Mouse (Mus musculus) heart, adult 2 months (tissue): ENCODE data around the gene Slit1. TPM values are rescaled to one million over a fixed set of nuclear protein-coding genes. Genes with fewer than 3 reads are reported as not detected.

Experiments used
- DNase-seq, 2 experiments: peaks; one replicate each; pipeline ENCODE4 v3.0.0; 2021
- H3K27ac ChIP-seq: fragments of 200-600 bp; 2 replicates; pipeline ENCODE4 v1.8.1; 2022
- H3K27me3 ChIP-seq: fragments of 200-500 bp; 2 replicates; pipeline ENCODE4 v1.6.1; 2012; ENCODE audit warnings: mild to moderate bottlenecking, low read length, inconsistent platforms, mixed read lengths; ENCODE audit not compliant: control insufficient read depth, insufficient read depth
- H3K36me3 ChIP-seq: fragments of 200-500 bp; 2 replicates; pipeline ENCODE4 v1.6.1; 2012; ENCODE audit warnings: low read length, inconsistent platforms; ENCODE audit not compliant: control insufficient read depth, insufficient read depth
- H3K4me1 ChIP-seq: fragments of 200-500 bp; 2 replicates; pipeline ENCODE4 v1.6.1; 2011; ENCODE audit warnings: low read length; ENCODE audit not compliant: control insufficient read depth, insufficient read depth
- H3K4me3 ChIP-seq: fragments of 200-600 bp; 2 replicates; pipeline ENCODE4 v1.8.1; 2022
- H3K79me2 ChIP-seq: fragments of 200-500 bp; replicated peaks from 2 replicates; pipeline ENCODE4 v1.6.1; 2012; ENCODE audit warnings: mild to moderate bottlenecking, inconsistent platforms, low read length, moderate library complexity, mixed read lengths; ENCODE audit not compliant: control insufficient read depth, insufficient read depth
- H3K9ac ChIP-seq: fragments of 200-500 bp; 2 replicates; pipeline ENCODE4 v1.6.1; 2012; ENCODE audit warnings: low read depth, mild to moderate bottlenecking, control low read depth, inconsistent platforms, low read length, mixed read lengths
- CTCF ChIP-seq: fragments of 200-600 bp; IDR thresholded peaks from 2 replicates; pipeline ENCODE4 v1.8.1; 2022; ENCODE audit warnings: antibody characterized with exemption, mild to moderate bottlenecking, moderate library complexity
- EP300 ChIP-seq: fragments of 200-500 bp; IDR thresholded peaks from 2 replicates; pipeline ENCODE4 v1.6.1; 2011; ENCODE audit warnings: low read depth, low read length, control low read depth; ENCODE audit not compliant: insufficient read depth
- POLR2A ChIP-seq: fragments of 200-500 bp; IDR thresholded peaks from 2 replicates; pipeline ENCODE4 v1.6.1; 2011; ENCODE audit warnings: mild to moderate bottlenecking, low read depth, low read length, control low read depth; ENCODE audit not compliant: insufficient read depth
- WGBS: fragments of 180-500 bp; shearing (Covaris S2); methylation state at CpG from one replicate; pipeline ENCODE4 v1.1.7; 2018; 5-methylcytosine and 5-hydroxymethylcytosine counted together
- intact Hi-C: fragments of 180-260 bp; cut with DNase I; formaldehyde crosslinking; loops from one replicate; pipeline ENCODE4 v1.15.1; 2025
- polyA plus RNA-seq: library from polyadenylated mRNA; depleted of rRNA; stranded (reverse); fragments of >200 nt; gene quantifications from 2 replicates; pipeline ENCODE4 v1.2.3, GENCODE M21; 2012
- total RNA-seq, 2 experiments: library from RNA; stranded (reverse); gene quantifications; 2 replicates each; pipeline ENCODE4 v1.2.3; 2021

Gene Slit1
- total and polyA plus RNA-seq, 3 experiments, result 0.05 to 0.07 (median 0.06) TPM

DNA sequence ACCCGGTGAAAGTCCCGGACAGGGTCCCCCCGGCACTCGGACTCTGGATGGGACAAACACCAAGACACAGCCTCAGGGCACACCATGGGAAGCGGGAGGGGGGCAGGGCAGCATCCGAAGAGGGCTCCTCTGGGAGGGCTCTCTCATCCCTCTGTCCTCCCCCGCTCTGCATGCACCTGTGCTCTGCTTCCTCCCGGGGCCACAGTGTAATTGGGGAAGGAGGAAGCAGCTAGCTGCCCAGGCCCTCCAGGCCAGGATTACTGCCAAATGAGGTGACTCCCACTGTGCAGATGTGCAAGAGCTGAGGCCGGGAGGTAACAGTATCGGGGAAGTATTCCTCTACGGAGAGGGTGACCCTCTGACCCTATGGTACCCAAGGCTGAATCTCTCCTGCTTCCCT lies 142.8 kb downstream of the Slit1 start:
- WGBS, result 48% methylated on average over 11 of the region's 11 CpGs
- intact Hi-C loops, result no loop called here
- H3K9ac ChIP-seq, result no peak overlapping the region
- TF ChIP-seq POLR2A (no peak), CTCF (no peak), EP300 (no peak)
- no peaks in the 10 kb centered on the region for H3K27me3 ChIP-seq
- no peak overlapping the region for H3K27ac ChIP-seq
- no peaks in the 10 kb centered on the region for H3K36me3 ChIP-seq
- no peaks in the 10 kb centered on the region for H3K79me2 ChIP-seq
- H3K4me3 ChIP-seq, result no peak overlapping the region
- no peak for DNase-seq
- peaks cover 5% of the 10 kb centered on the region for H3K4me1 ChIP-seq

GRCm38 (mm10) chr19:41597170-41597894 lies 146.1 kb downstream of the Slit1 start:
- peak; percentile 43 to 68 for DNase-seq
- Histone ChIP-seq H3K9ac (no peak overlapping the region), H3K27me3 (no peaks in the 10 kb centered on the region), H3K79me2 (no peaks in the 10 kb centered on the region), H3K27ac (no peak overlapping the region), H3K4me1 (peaks cover 5% of the 10 kb centered on the region), H3K36me3 (no peaks in the 10 kb centered on the region), H3K4me3 (no peak overlapping the region)
- intact Hi-C loops, result no loop called here
- TF ChIP-seq EP300 (no peak), POLR2A (no peak), CTCF (no peak)
- 36% methylated on average over 6 of the region's 6 CpGs for WGBS

GRCm38 (mm10) chr19:41591808-41592207 lies 151.7 kb downstream of the Slit1 start:
- Histone ChIP-seq H3K4me1 (no peaks in the 10 kb centered on the region), H3K9ac (no peak overlapping the region), H3K4me3 (no peak overlapping the region), H3K79me2 (no peaks in the 10 kb centered on the region), H3K36me3 (no peaks in the 10 kb centered on the region), H3K27me3 (no peaks in the 10 kb centered on the region), H3K27ac (no peak overlapping the region)
- TF ChIP-seq POLR2A (no peak), EP300 (no peak), CTCF (no peak)
- DNase-seq, result no peak
- 59% methylated on average over 12 of the region's 12 CpGs for WGBS
- intact Hi-C loops, result no loop called here

- H3K4me3 ChIP-seq, result no peak overlapping the region
- no peaks in the 10 kb centered on the region for H3K36me3 ChIP-seq
- H3K4me1 ChIP-seq, result no peaks in the 10 kb centered on the region
- H3K27ac ChIP-seq, result no peak overlapping the region
- H3K9ac ChIP-seq, result no peak overlapping the region
- no peaks in the 10 kb centered on the region for H3K27me3 ChIP-seq
- TF ChIP-seq CTCF (no peak), POLR2A (no peak), EP300 (no peak)
- no peaks in the 10 kb centered on the region for H3K79me2 ChIP-seq
- no peak for DNase-seq
- intact Hi-C loops, result no loop called here
- WGBS, result 76% methylated on average over 8 of the region's 8 CpGs
Measured at GRCm38 (mm10) chr19:41589681-41590080, 153.8 kb downstream of the Slit1 start.

DNA sequence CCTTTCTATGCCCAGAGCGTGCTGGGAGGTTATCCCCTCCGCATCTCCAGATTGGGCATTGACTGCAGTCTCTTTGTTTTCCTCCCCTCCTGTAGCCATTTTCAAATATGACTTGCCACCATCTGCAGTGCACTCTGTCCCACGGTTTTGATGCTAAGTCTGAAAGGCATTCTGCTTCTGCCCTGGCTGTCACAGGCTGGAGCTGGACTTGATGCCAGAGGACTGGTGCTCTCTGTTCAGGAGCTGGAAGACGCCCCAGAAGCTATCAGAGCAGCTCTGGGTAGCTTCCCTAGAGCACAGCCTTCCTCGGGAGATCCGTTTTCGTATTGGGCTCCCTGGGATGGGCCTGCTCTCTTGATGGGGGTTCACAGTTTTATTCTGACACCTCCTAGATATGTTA lies 154.4 kb downstream of the Slit1 start:
- H3K36me3 ChIP-seq, result no peaks in the 10 kb centered on the region
- no peaks in the 10 kb centered on the region for H3K27me3 ChIP-seq
- H3K79me2 ChIP-seq, result no peaks in the 10 kb centered on the region
- TF ChIP-seq CTCF (no peak), EP300 (no peak), POLR2A (no peak)
- no peak for DNase-seq
- H3K4me1 ChIP-seq, result no peaks in the 10 kb centered on the region
- no peak overlapping the region for H3K4me3 ChIP-seq
- H3K9ac ChIP-seq, result no peak overlapping the region
- WGBS, result 85% methylated on average over 7 of the region's 7 CpGs
- no peak overlapping the region for H3K27ac ChIP-seq
- intact Hi-C loops, result no loop called here

GRCm38 (mm10) chr19:41587431-41588222 lies 155.8 kb downstream of the Slit1 start:
- 91% methylated on average over 20 of the region's 20 CpGs for WGBS

More at GRCm38 (mm10) chr19:41587431-41588222, 155.8 kb downstream of the Slit1 start:
- TF ChIP-seq CTCF, result no peak
- TF ChIP-seq POLR2A, result no peak
- TF ChIP-seq EP300, result no peak
- no peak for DNase-seq
- Histone ChIP-seq H3K79me2 (no peaks in the 10 kb centered on the region), H3K27me3 (no peaks in the 10 kb centered on the region), H3K4me1 (no peaks in the 10 kb centered on the region), H3K27ac (no peak overlapping the region), H3K9ac (no peak overlapping the region), H3K36me3 (no peaks in the 10 kb centered on the region), H3K4me3 (no peak overlapping the region)
- intact Hi-C loops, result no loop called here
